Mouse (Mus musculus) 3134 (cell line): ENCODE measurements around the gene 1110032A03Rik.

Experiments used
- DNase-seq: peaks from one replicate; pipeline ENCODE4 v3.0.0-alpha.2; 2011; ENCODE audit warnings: low spot score; ENCODE audit not compliant: insufficient read length; ENCODE audit errors: extremely low read depth

Gene 1110032A03Rik

DNA sequence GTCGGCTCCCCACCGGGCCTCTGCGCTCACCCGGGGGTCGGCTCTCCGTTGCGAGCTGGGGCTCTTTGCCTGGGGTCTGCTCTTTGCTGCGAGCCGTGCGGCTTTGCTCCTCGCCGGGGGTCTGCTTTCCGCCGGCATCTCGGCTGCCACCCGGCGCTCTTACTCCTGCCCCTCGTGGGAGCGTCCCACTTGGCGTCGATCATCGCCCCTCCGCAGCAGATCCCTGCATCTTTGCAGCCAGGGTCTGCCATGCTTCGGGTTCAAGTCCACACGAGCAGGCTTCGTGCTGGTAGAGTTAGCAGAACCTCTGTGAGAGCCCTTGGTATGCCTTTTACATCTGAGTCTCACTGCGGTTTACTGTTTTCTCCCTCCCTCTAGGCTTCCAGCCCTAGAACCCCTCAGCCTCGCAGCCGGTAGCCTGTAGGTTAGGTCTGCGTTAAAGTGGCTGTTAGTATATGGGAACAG lies 374 bp upstream of the 1110032A03Rik start:
- peak; percentile 36 for DNase-seq

DNA sequence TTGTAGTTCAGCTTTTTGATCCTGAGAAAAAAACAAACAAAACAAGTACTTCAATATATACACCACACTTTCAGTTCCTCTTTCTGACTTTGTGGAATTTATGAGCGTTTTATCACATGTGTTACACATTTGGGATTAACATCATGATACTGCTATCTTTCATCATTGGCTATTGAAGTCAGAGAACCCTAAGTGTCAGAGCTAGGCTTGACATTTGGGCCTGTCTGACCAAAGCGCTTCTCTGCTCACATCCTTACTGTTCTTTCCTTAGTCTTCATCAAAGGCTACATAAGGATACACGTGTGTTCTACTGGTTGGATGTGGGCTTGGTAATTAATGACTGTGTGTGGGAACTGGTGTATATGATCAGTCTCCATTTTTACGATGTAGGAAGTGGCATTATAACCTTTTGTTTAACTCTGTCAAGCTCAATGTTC lies 1.3 kb downstream of the 1110032A03Rik start:
- no peak for DNase-seq

DNA sequence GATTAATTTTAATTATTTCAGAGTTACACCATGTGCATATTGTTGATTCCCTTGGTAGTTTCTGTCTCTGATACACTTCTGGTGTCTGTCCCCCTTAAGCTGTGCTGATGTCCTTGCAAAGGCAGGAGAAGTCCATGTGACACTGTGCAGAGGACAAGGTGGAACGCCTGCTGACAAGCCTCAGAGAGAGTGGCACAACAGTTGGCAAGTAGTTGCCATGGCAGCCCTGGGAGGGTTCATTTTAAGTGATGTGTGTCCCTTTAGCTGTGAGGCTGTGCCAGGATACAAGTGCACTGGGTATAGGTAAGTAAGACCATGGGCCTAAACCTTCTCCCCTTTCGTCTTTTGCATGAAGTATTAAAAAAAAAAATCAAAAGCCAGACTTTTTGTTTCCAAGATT lies 5.3 kb downstream of the 1110032A03Rik start:
- DNase-seq: no peak

DNA sequence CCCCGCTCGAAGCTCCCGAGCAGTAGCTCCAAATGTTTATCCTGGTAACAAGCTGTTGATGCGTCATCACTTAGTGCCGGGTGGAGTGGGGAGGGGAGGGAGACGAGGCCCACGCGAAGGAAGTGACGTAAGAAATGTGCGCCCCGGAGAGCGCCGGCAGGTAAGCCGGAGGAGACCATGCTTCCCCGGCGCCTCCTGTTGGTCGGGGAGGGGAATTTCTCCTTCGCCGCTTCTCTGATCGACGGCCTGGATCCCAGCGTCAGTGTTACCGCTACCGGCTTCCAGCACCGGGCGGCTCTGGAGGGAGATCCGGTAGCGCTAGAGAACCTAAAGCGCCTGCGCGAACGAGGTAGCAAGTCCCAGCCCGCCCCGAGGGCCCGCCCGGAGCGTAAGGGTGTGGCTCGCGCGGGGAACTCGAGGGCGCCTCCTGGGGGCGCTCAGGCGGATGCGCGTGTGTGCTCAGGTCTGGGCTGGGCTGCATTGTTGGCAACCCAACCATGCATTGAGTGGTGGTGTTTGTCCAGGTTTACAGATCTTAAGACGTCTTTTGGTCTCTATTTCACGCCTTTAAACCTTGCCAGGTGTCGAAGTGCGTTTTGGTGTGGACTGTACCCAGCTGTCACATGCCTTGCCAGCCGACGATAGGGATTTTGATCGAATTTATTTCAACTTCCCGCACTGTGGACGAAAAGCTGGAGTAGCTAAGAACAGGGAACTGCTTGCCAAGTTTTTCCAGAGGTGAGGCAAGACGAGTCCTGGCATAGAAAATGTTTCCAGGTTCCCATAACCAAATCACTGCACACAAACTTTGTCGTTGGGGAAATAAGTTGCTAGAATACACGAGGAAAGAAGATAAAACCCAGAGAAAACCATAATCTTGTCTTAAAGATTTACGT lies 7.0 kb downstream of the 1110032A03Rik start, which contains the start of gene Fdxacb1:
Gene Fdxacb1, plus strand, starts transcription at position 130 of the 896 bp plus-strand sequence.
- peak; percentile 94 for DNase-seq

DNA sequence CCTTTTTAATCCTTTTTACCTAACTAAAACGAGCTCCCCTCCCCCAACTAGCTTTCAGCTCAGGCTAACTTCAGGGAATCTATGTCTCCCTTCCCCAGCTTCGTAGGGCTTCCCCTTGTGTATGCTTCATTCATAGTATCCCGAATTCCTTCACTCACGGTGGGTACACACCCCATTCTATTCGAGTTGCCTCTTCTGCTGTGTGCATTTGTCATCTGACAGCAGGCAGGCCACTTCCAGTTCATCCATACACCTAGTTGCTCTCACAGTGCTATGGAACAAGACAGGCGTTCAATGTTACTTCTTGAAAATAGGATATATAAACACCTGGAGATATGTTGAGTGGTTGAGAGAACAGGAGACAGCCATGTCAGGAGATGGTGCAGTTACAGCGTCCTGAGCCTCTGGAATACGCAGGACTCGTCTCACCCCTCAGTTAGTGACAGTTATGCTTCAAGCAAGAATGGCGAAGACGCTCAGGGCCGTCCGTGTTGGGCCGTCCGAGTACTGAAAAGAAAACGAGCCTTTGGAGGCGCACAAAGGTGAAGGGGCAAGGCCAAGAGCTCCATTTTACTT lies 7.7 kb downstream of the 1110032A03Rik start:
- DNase-seq: no peak

DNA sequence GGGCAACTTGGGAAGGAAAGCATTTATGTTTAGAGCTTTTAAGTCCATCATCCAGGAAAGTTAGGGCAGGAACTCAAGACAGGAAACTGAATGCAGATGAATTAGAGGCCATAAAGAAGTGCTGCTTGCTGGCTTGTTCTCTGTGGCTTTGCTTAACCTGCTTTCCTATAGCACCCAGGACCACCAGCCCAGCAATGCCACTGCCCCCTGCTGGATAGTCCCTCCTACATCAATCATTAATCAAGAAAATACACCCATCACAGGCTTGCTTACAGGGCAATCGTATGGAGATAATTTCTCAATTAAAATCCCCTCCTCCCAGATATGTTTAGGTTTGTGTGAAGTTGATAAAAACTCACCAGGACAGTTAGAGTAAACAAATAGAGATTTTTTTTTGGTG lies 12.0 kb downstream of the 1110032A03Rik start:
- no peak for DNase-seq

DNA sequence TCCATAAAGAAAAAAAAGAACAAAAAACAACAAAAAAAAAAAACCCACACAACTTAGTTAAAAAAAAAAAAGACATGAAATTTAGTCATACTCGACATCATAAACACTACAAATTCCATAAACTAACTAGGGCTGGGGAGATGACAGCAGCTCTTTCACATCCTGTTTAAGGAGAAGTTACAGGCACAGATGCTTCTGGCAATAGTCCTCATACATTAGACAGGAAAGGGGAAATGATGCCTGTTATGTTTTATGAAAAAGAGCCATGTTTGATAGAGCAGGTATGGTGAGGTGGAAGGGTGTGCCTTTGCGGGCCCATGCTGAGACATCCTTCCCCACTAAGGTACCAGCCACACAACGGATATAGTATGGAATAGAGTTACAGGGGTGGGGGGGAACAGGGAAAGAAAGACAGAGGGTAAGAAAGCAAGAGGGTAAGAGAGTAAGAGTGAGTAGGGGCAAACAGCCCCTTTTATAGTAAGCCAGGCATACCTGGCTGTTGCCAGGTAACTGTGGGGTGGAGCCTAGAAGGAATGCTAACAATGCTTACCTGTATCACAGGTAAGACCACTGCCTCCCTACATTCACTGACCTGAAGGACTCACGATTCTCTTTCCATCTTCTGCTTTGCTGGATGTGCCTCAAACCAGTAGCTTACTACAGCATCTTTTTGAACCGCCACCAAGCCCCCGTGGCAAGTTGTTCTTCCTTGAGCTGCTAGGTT lies 13.6 kb downstream of the 1110032A03Rik start:
- DNase-seq: no peak

DNA sequence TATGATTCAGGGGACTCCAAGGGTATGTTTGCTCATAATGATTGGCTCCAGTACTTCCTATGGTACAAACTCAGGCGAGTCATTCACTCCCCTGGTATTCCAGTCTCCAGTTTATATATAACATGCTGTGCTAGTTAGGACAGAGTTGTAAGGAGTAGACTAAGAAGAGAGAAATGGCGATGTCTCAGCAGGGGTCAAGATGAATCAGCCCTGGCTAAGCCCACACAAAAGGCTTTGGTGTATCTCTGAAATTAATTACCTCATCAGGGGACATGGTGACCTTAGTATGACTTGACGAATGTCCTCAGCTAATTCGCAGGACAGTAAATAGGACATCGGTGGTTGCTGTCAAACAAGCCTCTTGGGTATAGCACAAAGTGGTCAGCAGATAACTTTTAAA lies 18.6 kb downstream of the 1110032A03Rik start:
- no peak for DNase-seq

DNA sequence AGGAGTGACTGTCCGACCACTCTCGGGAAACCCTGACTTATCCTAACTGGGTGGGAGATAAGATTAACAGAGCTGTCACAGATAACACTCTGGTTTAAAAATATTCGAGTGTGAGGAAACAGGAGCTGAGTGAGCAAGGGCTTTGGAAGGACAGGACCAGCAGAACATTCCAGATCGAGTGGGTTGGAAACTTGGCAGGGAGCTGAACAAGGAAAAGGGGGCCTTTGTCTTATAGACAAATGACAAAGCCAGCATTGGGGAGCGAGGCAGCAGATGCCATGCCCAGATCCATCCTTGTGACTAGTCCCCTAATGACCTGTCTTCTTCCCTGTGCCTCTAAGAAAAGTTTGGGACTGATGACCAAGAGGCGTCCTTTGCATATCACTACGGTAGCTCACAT lies 21.4 kb downstream of the 1110032A03Rik start:
- no peak for DNase-seq

DNA sequence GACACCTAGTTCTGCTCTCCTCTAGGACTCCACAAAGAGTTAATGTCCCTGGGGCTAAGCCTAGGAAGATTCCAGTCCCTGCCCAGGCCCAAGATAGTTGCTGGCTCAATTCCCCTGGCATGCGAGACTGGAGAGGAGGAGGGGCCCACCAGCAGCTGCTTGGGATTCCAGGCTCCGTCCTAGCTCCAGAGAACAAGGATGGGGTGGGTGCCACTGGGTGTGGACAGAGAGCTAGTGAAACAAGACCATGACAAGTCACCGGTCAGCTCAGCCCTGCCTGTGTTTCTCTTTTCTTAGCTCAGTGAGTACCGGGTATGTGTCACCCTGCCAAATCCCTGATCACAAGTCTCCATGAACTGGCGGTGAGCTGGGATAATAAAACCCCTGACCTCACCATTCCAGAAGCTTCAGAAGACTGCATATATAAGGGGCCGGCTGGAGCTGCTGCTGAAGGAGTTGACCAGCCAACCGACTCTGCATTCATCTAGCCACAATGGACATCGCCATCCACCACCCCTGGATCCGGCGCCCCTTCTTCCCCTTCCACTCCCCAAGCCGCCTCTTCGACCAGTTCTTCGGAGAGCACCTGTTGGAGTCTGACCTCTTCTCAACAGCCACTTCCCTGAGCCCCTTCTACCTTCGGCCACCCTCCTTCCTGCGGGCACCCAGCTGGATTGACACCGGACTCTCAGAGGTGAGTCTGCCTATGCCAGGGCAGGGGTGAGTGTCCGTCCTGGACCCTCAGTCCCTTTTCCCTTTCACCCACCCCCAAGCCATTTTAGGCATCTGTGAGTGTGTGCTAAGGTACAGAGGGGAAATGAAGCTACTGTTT lies 22.3 kb downstream of the 1110032A03Rik start:
- DNase-seq: peak; percentile 86

DNA sequence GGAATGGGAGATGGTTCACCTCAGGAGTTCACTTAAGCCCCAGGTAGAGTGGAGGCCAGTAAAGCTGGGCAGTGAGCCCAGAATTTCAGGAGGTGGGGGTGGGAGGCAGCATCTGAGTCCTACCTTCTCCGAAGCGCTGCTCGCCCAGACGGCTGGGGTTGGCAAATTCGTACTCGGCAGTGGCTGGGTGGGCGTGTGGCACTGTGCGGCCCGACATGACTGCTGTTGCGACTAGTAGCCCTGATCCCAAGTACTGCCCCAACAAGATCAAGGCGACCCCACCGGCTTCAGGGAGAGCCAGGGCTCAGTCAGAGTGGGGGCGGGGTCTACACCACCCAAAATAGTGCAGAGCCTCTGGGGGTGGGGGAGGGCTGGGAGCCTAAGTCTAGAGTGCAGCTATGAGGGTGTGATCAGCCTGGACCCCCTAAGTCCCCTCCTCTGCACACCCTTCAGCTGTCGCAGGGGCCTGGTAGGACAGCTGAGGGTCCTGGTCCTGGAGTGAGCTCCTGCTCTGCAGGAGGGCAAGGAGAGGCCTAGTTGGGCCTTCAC lies 23.2 kb downstream of the 1110032A03Rik start, which contains the start of gene Hspb2:
Gene Hspb2, minus strand, starts transcription at position 301 of the 549 bp plus-strand sequence.
- DNase-seq: peak; percentile 79

DNA sequence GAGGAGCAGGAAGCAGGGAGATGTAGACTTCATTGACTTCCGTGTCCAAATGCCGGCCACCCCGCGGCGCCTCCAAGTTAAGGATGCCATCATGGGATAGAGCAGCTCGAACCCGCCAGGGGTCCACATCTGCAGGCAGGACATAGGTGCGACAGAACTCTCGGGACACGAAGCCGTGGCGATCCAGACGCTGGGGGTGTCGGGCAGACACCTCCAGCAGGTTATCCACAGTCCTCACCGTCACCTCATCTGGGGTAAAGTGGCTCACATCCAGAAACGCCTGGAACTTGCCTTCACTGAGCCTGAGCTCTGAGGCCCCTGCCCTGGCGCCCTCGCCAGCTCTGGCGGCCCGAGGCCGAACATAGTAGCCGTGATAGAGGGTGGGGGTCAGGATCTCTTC lies 24.0 kb downstream of the 1110032A03Rik start, which contains the start of gene Cryab:
Gene Cryab, plus strand, starts transcription at position 3 of the 400 bp plus-strand sequence.
- peak; percentile 72 for DNase-seq

DNA sequence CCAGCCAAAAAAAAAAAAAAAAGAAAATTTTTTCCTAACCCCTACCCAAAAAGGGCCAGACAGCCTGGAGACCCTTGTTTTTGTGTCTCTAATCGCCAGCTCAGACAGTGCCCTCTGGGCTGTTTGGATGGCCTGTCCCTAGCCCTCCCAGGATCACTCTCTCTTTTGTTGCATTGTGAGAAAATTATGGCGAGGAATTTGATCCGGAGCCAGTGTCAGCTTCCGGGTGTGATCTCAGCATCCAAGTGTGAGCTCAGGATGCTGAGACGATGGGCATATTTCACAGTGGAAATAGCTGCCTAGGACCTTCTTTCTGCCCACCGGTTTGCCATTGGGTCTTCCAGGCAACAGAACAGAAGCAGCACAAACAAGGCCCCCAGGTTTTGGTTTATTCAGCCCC lies 24.6 kb downstream of the 1110032A03Rik start:
- no peak for DNase-seq

DNA sequence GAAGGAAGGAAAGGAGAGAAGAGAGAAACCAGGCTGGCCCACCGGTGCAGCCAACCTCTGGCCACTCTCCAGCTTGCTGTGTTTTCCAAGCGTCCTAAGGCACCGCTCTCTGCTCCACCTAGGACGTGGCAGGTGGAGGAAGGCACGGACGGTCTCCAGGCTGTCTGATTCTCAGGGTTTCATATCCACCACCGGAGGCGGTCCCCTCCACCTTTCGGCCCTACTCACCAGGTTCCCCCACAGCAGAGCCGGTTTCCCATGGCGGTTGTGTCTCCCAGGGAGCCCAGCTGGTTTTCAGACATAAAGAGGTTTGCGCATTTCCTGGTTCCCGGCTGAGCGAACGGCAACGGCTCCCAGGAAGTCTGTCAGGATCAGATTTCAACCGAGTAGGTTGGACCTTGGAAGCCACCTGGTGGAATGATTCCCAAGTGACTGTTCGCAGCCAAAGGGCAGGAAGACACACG lies 29.1 kb downstream of the 1110032A03Rik start, which contains the start of gene 2310030G06Rik:
Gene 2310030G06Rik, minus strand, starts transcription at position 323 of the 464 bp plus-strand sequence.
- no peak for DNase-seq

DNA sequence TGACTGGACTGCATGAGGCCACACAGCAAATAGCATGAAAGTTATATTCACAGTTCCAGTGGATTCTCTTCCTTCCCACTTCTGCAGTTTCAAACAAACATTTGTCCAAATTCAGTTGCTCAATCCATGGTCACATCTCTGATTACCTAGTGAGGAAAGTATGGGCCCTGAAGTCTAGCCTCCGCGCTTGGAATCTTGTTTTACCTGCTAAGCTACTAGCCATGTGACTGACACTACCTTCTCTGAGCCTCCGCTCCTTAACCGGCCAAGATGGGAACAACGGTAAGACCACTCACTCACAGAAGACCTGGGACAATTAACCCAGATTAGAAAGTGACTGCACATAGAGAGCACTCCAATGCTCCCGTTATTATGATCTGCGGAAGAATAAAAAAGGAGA lies 29.5 kb downstream of the 1110032A03Rik start:
- no peak for DNase-seq

DNA sequence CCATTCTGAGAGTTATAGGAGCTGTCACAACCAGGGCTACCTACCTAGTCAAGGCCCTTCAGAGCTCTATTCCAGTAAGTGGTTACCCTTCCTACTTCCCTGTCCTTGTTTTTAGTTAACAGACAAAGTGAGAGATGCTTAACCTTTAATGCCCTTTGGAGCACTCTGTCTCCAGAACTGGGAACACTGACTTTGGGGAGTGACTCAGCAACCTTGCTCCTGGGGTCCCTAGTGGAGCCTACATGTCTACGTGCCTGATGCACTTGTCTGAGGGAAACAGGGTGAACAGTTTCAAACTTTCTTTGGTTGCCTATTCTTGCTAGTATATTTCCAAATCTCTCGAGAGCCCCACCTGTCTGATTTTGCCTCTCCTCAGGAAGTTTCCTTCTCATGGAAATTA lies 32.6 kb downstream of the 1110032A03Rik start:
- no peak for DNase-seq

DNA sequence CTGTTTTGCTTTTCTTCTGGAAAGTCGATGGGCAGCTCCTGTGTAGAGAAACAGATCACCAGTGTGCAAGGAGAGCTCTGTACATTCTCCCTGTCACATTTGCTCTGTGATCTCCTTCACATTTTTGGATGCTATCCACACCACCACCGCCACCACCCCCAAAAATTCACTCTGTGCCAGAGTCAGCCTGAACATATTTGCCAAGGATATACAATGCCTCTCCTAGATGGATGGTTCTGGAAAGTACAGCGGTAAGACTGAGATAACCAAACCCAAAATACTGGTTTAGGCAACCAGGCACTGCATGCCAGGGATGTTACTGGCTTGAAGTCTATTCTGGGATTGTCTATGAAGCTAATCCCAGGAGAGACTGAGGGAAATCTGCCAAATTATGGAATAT lies 33.1 kb downstream of the 1110032A03Rik start:
- no peak for DNase-seq

DNA sequence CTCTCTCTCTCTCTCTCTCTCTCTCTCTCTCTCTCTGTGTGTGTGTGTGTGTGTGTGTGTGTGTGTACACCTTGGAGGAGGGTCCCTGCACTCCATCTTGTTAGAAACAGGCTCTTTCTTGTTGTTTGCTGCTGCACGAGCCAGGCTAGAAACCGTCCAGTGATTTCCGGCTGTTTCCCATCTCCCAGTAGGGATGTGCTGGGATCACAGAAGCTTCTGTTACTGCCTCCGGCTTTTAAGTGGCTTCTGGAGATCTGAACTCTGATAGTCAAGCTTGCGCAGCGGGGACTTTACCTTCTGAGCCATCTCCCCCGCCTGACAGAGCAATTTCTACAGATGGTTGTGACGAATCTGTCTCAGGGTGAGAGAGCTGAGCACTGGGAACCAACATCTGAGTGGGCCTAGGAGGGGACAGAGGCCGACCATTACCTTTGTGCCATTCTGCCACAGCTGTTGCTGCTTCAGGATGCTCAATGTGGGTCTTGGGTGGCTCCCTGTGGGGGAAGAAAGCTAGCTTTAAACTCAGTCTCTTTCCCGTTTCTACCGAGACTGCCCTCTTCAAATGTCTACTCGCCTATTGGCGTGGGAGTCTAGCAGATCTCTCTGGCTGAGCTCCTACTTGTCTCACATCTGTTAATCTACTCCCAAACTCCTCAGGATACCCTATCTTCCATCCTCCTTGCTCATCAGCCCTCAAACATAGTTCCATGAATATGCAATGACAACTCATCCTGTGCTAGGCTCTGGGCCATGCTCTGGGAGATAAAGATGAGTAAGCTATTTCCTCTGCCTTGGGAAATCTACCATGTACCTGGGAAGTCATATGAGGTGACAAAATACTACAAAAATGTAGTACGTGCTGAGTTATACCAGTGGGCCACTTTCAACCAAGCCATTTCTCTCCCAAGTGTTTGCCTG lies 34.2 kb downstream of the 1110032A03Rik start:
- DNase-seq: no peak
